Mouse (Mus musculus) liver, embryonic 14.5 days (tissue): ENCODE data around the gene Ltbp1.

Source experiments
- CTCF ChIP-seq: IDR thresholded peaks from 2 replicates; pipeline ENCODE4 v1.5.1; 2016; ENCODE audit warnings: antibody characterized with exemption, low read depth, control low read depth
- EP300 ChIP-seq: IDR thresholded peaks from 2 replicates; pipeline ENCODE4 v1.6.1; 2016; ENCODE audit warnings: antibody characterized with exemption, low read depth

GRCm38 (mm10) chr17:75036881-75037280, 31.5 kb downstream of the Ltbp1 start:
- TF ChIP-seq CTCF = no peak
- no peak for TF ChIP-seq EP300
